In genomic region chr17:8611916-8612315, GRCm38 (mm10) we compare ENCODE assay signal across 28 mouse cellular contexts. TPM values are rescaled to one million over a fixed set of nuclear protein-coding genes. Genes with fewer than 3 reads are reported as not detected.
DNase-seq lines count a peak whose midpoint lies in the region; ATAC-seq lines count a peak whose summit lies in the region.
"Had no signal": no experiment of that assay in that cellular context is flagged by ENCODE, and none has a peak within 500 bp of the region (broad histone marks: within the 10 kb centered on the region; RNA-seq: fewer than 3 reads in every experiment).

No protein-coding gene starts in this region.

- peaks cover 21% of the 10 kb centered on the region; the same call in 1 of the 2 replicates for H3K27me3 ChIP-seq in heart, embryonic 10.5 days (ENCODE audit: insufficient read depth, poor library complexity, severe bottlenecking)
- H3K27me3 ChIP-seq in midbrain, embryonic 11.5 days (ENCODE audit: control insufficient read depth, insufficient read depth, low read length) = no peaks in the 10 kb centered on the region
- no peaks in the 10 kb centered on the region for H3K27me3 ChIP-seq in midbrain, embryonic 10.5 days (ENCODE audit: low read depth, poor library complexity, severe bottlenecking)

- no peaks in the 10 kb centered on the region for H3K36me3 ChIP-seq in heart, embryonic 10.5 days
- no peaks in the 10 kb centered on the region for H3K36me3 ChIP-seq in midbrain, embryonic 11.5 days (ENCODE audit: control insufficient read depth, insufficient read depth, low read length)
- H3K36me3 ChIP-seq in midbrain, embryonic 10.5 days = no peaks in the 10 kb centered on the region
- H3K36me3 ChIP-seq: G1E had no signal

- H3K4me1 ChIP-seq in heart, embryonic 10.5 days = no peaks in the 10 kb centered on the region
- no peaks in the 10 kb centered on the region for H3K4me1 ChIP-seq in midbrain, embryonic 11.5 days (ENCODE audit: control insufficient read depth, insufficient read depth, low read length)
- no peaks in the 10 kb centered on the region for H3K4me1 ChIP-seq in midbrain, embryonic 10.5 days

- H3K9me3 ChIP-seq in heart, embryonic 10.5 days = no peaks in the 10 kb centered on the region
- no peaks in the 10 kb centered on the region for H3K9me3 ChIP-seq in midbrain, embryonic 11.5 days (ENCODE audit: control insufficient read depth, low read length)
- no peaks in the 10 kb centered on the region for H3K9me3 ChIP-seq in midbrain, embryonic 10.5 days (replicated peaks)

- no peak for ATAC-seq in midbrain, embryonic 11.5 days (ENCODE audit: low FRiP score)
- ATAC-seq: activated CD4-positive, CD25-positive, alpha-beta regulatory T cell, adult 4 months; CD4-positive, CD25-positive, alpha-beta regulatory T cell, adult 4 months; Patski had no signal

- H3K4me2 ChIP-seq in midbrain, embryonic 11.5 days = no peak overlapping the region

- H3K27ac ChIP-seq in heart, embryonic 10.5 days = no peak overlapping the region
- no peak overlapping the region for H3K27ac ChIP-seq in midbrain, embryonic 11.5 days (ENCODE audit: low read depth, low read length)
- no peak overlapping the region for H3K27ac ChIP-seq in midbrain, embryonic 10.5 days (replicated peaks)

- DNase-seq in cerebellum, adult 9-11 months = peak; percentile 2
- no peak for DNase-seq in cerebellum, adult 11-12 months
- DNase-seq in heart, adult 11 months = peak; percentile 60
- DNase-seq in heart, adult 8-10 months (ENCODE audit: low spot score) = no peak
- DNase-seq in heart, embryonic 10.5 days (ENCODE audit: low spot score) = peak; percentile 62
- no peak for DNase-seq in heart, postnatal 4 days
- peak; percentile 41 for DNase-seq in midbrain, embryonic 11.5 days (ENCODE audit: low spot score, missing footprints)
- DNase-seq in midbrain, embryonic 10.5 days (ENCODE audit: low spot score) = no peak
- DNase-seq: adrenal gland, adult 2 months; adrenal gland, adult 8-10 months; adrenal gland, postnatal 10 days; adrenal gland, postnatal 14 days; adrenal gland, postnatal 25 days; adrenal gland, postnatal 36 days; B cell, adult 2 months; cerebellum, adult 11 months; cerebellum, adult 18-20 months had no signal

- H3K9ac ChIP-seq in midbrain, embryonic 11.5 days (ENCODE audit: low read length) = no peak overlapping the region

- no peak overlapping the region for H3K4me3 ChIP-seq in heart, embryonic 10.5 days
- H3K4me3 ChIP-seq in midbrain, embryonic 11.5 days (ENCODE audit: low read depth, low read length) = no peak overlapping the region
- no peak overlapping the region for H3K4me3 ChIP-seq in midbrain, embryonic 10.5 days

- 68% methylated on average over 4 of the region's 4 CpGs for WGBS in heart, embryonic 10.5 days
- 85% methylated on average over 4 of the region's 4 CpGs for WGBS in midbrain, embryonic 11.5 days
- 85% methylated on average over 4 of the region's 4 CpGs for WGBS in midbrain, embryonic 10.5 days

RNA-seq across cellular contexts. Expression of gene Gm17087, which starts 45.2 kb away (rescaled TPM):
- total RNA-seq in heart, adult 8-10 months (2022) = not detected
- not detected in 2 replicates for polyA plus RNA-seq in heart, embryonic 10.5 days (2016; fragmentation: Nextera tagmentation; extraction: Ambion mirVana)
- not detected for total RNA-seq in heart, postnatal 4 days (2021)
- polyA plus RNA-seq in midbrain, embryonic 11.5 days (2014; fragmentation: Nextera tagmentation; extraction: Ambion mirVana) = not detected in 2 replicates
- not detected in 2 replicates for polyA plus RNA-seq in midbrain, embryonic 10.5 days (2016; fragmentation: Nextera tagmentation; extraction: Ambion mirVana)
- total RNA-seq: adrenal gland, adult 18-20 months; adrenal gland, adult 2 months; adrenal gland, adult 8-10 months; adrenal gland, postnatal 10 days; adrenal gland, postnatal 14 days; adrenal gland, postnatal 25 days; adrenal gland, postnatal 36 days; adrenal gland, postnatal 4 days; CH12.LX; ES-E14; G1E; MEL had no signal
- polyA plus RNA-seq: adrenal gland, adult 2 months; brain, embryonic 14.5 days; C2C12; G1E had no signal

Comparison
In these comparisons a context has a peak if more than half of its experiments do, and no peak if none do; other contexts are left out.
1. DNase-seq: peak in cerebellum, adult 9-11 months (single experiment), heart, adult 11 months (single experiment), heart, embryonic 10.5 days (single experiment) and midbrain, embryonic 11.5 days (single experiment); none in cerebellum, adult 11-12 months (single experiment), heart, adult 8-10 months (single experiment), heart, postnatal 4 days (single experiment) and midbrain, embryonic 10.5 days (single experiment).